Mouse (Mus musculus) spleen, adult 2 months (tissue): ENCODE data around the gene Tns2.

ENCODE experiments used
- CTCF ChIP-seq: fragments of 200-500 bp; IDR thresholded peaks from 2 replicates; pipeline ENCODE4 v1.5.1; 2011; ENCODE audit warnings: mild to moderate bottlenecking, inconsistent platforms; ENCODE audit not compliant: insufficient read depth, insufficient read length, insufficient replicate concordance; ENCODE audit errors: extremely low read depth
- POLR2A ChIP-seq: fragments of 200-500 bp; IDR thresholded peaks from 2 replicates; pipeline ENCODE4 v1.6.1; 2011; ENCODE audit warnings: low read depth, low read length, inconsistent platforms

GRCm38 (mm10) chr15:102133314-102133713 is 33.1 kb downstream of the Tns2 start:
- TF ChIP-seq CTCF: no peak
- no peak for TF ChIP-seq POLR2A
